Mouse (Mus musculus) embryonic facial prominence, embryonic 12.5 days (tissue): Measurements from ENCODE around the gene Lamp5. TPM values are rescaled to one million over a fixed set of nuclear protein-coding genes. Genes with fewer than 3 reads are reported as not detected.

ENCODE experiments used
- ATAC-seq: fragments of 200-750 bp; cut with Nextera tagmentation; 2 replicates; pipeline ENCODE4 v1.8.0; 2017; ENCODE audit not compliant: insufficient number of reproducible peaks, insufficient read depth, low FRiP score, low TSS enrichment
- H3K27ac ChIP-seq: fragments of 300-500 bp; sonication (generic); 2 replicates; pipeline ENCODE4 v1.5.1; 2016; ENCODE audit warnings: mild to moderate bottlenecking
- H3K27me3 ChIP-seq: fragments of 300-500 bp; sonication (generic); 2 replicates; pipeline ENCODE4 v1.6.1; 2016; ENCODE audit warnings: mild to moderate bottlenecking, moderate library complexity
- H3K36me3 ChIP-seq: fragments of 300-500 bp; sonication (generic); 2 replicates; pipeline ENCODE4 v1.6.1; 2016; ENCODE audit warnings: mild to moderate bottlenecking
- H3K4me1 ChIP-seq: fragments of 300-500 bp; sonication (generic); 2 replicates; pipeline ENCODE4 v1.6.1; 2016
- H3K4me2 ChIP-seq: fragments of 300-500 bp; sonication (generic); replicated peaks from 2 replicates; pipeline ENCODE4 v1.6.1; 2016; ENCODE audit warnings: mild to moderate bottlenecking, moderate library complexity
- H3K4me3 ChIP-seq: fragments of 300-500 bp; sonication (generic); 2 replicates; pipeline ENCODE4 v1.5.1; 2016; ENCODE audit warnings: mild to moderate bottlenecking
- H3K9ac ChIP-seq: fragments of 300-500 bp; sonication (generic); 2 replicates; pipeline ENCODE4 v1.6.1; 2016; ENCODE audit warnings: mild to moderate bottlenecking, moderate library complexity
- H3K9me3 ChIP-seq: fragments of 300-500 bp; sonication (generic); 2 replicates; pipeline ENCODE4 v1.6.1; 2016; ENCODE audit warnings: mild to moderate bottlenecking, moderate library complexity
- WGBS: fragments of 180-500 bp; shearing (Covaris S2); methylation state at CpG from one replicate; pipeline ENCODE4 v1.1.7; 2016; 5-methylcytosine and 5-hydroxymethylcytosine counted together
- polyA plus RNA-seq: library from polyadenylated mRNA; unstranded; fragments of >200 nt; fragmentation: Nextera tagmentation; extraction: Ambion mirVana; gene quantifications from 2 replicates; pipeline ENCODE4 v1.2.1, GENCODE M21; 2016

Lamp5 gene
- polyA plus RNA-seq, 1 experiment from 2014 or later, result 2.3 TPM

- ATAC-seq, result no peak
- WGBS, result 88% methylated on average over 3 of the region's 3 CpGs
- Histone ChIP-seq H3K4me3 (no peak overlapping the region), H3K4me2 (no peak overlapping the region), H3K36me3 (no peaks in the 10 kb centered on the region), H3K9ac (no peak overlapping the region), H3K9me3 (no peaks in the 10 kb centered on the region), H3K27ac (no peak overlapping the region), H3K27me3 (no peaks in the 10 kb centered on the region), H3K4me1 (no peaks in the 10 kb centered on the region)
Measured at GRCm38 (mm10) chr2:136097143-136097542, 45.1 kb downstream of the Lamp5 start.

GRCm38 (mm10) chr2:136107597-136107996 is 55.6 kb downstream of the Lamp5 start:
- no peak for ATAC-seq
- Histone ChIP-seq H3K36me3 (no peaks in the 10 kb centered on the region), H3K9ac (no peak overlapping the region), H3K27me3 (no peaks in the 10 kb centered on the region), H3K4me3 (no peak overlapping the region), H3K4me1 (peaks cover 10% of the 10 kb centered on the region; the same call in 1 of the 2 replicates), H3K9me3 (no peaks in the 10 kb centered on the region), H3K4me2 (no peak overlapping the region), H3K27ac (no peak overlapping the region)

- Histone ChIP-seq H3K4me1 (peaks cover 10% of the 10 kb centered on the region; the same call in 1 of the 2 replicates), H3K4me3 (no peak overlapping the region), H3K27me3 (no peaks in the 10 kb centered on the region), H3K4me2 (no peak overlapping the region), H3K9me3 (no peaks in the 10 kb centered on the region), H3K9ac (no peak overlapping the region), H3K27ac (no peak overlapping the region), H3K36me3 (no peaks in the 10 kb centered on the region)
- peak; percentile 64; the same call in 1 of the 2 replicates for ATAC-seq
- WGBS, result 32% methylated on average over 6 of the region's 6 CpGs
Measured at GRCm38 (mm10) chr2:136108124-136109037, 56.3 kb downstream of the Lamp5 start.

GRCm38 (mm10) chr2:136109038-136109363 is 57.0 kb downstream of the Lamp5 start:
- no peaks in the 10 kb centered on the region for H3K9me3 ChIP-seq
- H3K27ac ChIP-seq, result no peak overlapping the region
- H3K4me2 ChIP-seq, result no peak overlapping the region
- no peak for ATAC-seq
- no peaks in the 10 kb centered on the region for H3K27me3 ChIP-seq
- H3K4me1 ChIP-seq, result peaks cover 10% of the 10 kb centered on the region; the same call in 1 of the 2 replicates
- H3K36me3 ChIP-seq, result no peaks in the 10 kb centered on the region
- WGBS, result 15% methylated on average over 2 of the region's 2 CpGs
- no peak overlapping the region for H3K9ac ChIP-seq
- no peak overlapping the region for H3K4me3 ChIP-seq

- ATAC-seq, result no peak
- no peak overlapping the region for H3K27ac ChIP-seq
- H3K36me3 ChIP-seq, result no peaks in the 10 kb centered on the region
- no peak overlapping the region for H3K9ac ChIP-seq
- WGBS, result 79% methylated on average over 6 of the region's 6 CpGs
- H3K4me1 ChIP-seq, result peaks cover 5% of the 10 kb centered on the region; the same call in 1 of the 2 replicates
- no peak overlapping the region for H3K4me3 ChIP-seq
- no peaks in the 10 kb centered on the region for H3K9me3 ChIP-seq
- no peaks in the 10 kb centered on the region for H3K27me3 ChIP-seq
- no peak overlapping the region for H3K4me2 ChIP-seq
Measured at GRCm38 (mm10) chr2:136113374-136113773, 61.3 kb downstream of the Lamp5 start.

GRCm38 (mm10) chr2:136118006-136118405 is 66.0 kb downstream of the Lamp5 start:
- no peaks in the 10 kb centered on the region for H3K4me1 ChIP-seq
- no peak overlapping the region for H3K27ac ChIP-seq
- H3K27me3 ChIP-seq, result no peaks in the 10 kb centered on the region
- WGBS, result 93% methylated on average over 2 of the region's 2 CpGs
- no peak overlapping the region for H3K9ac ChIP-seq
- no peak overlapping the region for H3K4me3 ChIP-seq
- no peak for ATAC-seq
- no peaks in the 10 kb centered on the region for H3K36me3 ChIP-seq
- no peak overlapping the region for H3K4me2 ChIP-seq
- H3K9me3 ChIP-seq, result no peaks in the 10 kb centered on the region
